Mouse (Mus musculus) heart, embryonic 14.5 days (tissue): ENCODE data around the gene Plekho1. TPM values are rescaled to one million over a fixed set of nuclear protein-coding genes. Genes with fewer than 3 reads are reported as not detected.

Experiments used
- ATAC-seq: fragments of 200-750 bp; cut with Nextera tagmentation; 2 replicates; pipeline ENCODE4 v1.8.0; 2017; ENCODE audit warnings: low read depth, moderate TSS enrichment; ENCODE audit not compliant: insufficient number of reproducible peaks, insufficient read depth, low FRiP score
- H3K27ac ChIP-seq, 2 experiments: fragments of 200-500 bp in 1 of 2; fragments of 300-500 bp in 1 of 2; sonication (generic) in 1 of 2; replicated peaks in 1 of 2; 2 replicates each; pipeline ENCODE4 v1.5.1; 2012 to 2014; ENCODE audit warnings: low read depth in 2 of 2, low read length in 2 of 2, control low read depth in 1 of 2, mild to moderate bottlenecking in 1 of 2, mixed read lengths in 1 of 2; ENCODE audit not compliant: control insufficient read depth in 1 of 2, insufficient read depth in 1 of 2
- H3K27me3 ChIP-seq: fragments of 300-500 bp; sonication (generic); 2 replicates; pipeline ENCODE4 v1.6.1; 2014; ENCODE audit warnings: mild to moderate bottlenecking, low read length, control low read depth; ENCODE audit not compliant: control insufficient read depth, insufficient read depth
- H3K36me3 ChIP-seq: fragments of 300-500 bp; sonication (generic); 2 replicates; pipeline ENCODE4 v1.6.1; 2014; ENCODE audit warnings: mild to moderate bottlenecking, control low read depth, low read length, mixed read lengths; ENCODE audit not compliant: control insufficient read depth, insufficient read depth
- H3K4me1 ChIP-seq, 2 experiments: fragments of 200-500 bp in 1 of 2; fragments of 300-500 bp in 1 of 2; sonication (generic) in 1 of 2; 2 replicates each; pipeline ENCODE4 v1.6.1; 2012 to 2014; ENCODE audit warnings: low read length in 2 of 2, control low read depth in 1 of 2, mixed read lengths in 1 of 2; ENCODE audit not compliant: control insufficient read depth in 2 of 2, insufficient read depth in 2 of 2
- H3K4me2 ChIP-seq: fragments of 300-500 bp; sonication (generic); 2 replicates; pipeline ENCODE4 v1.6.1; 2014; ENCODE audit warnings: mild to moderate bottlenecking, low read length
- H3K4me3 ChIP-seq, 2 experiments: fragments of 200-500 bp in 1 of 2; fragments of 300-500 bp in 1 of 2; sonication (generic) in 1 of 2; 2 replicates each; pipeline ENCODE4 v1.5.1; 2012 to 2014; ENCODE audit warnings: low read length in 2 of 2, mild to moderate bottlenecking in 2 of 2, control low read depth in 1 of 2, low read depth in 1 of 2, moderate library complexity in 1 of 2; ENCODE audit not compliant: control insufficient read depth in 1 of 2, insufficient read depth in 1 of 2
- H3K9ac ChIP-seq: fragments of 300-500 bp; sonication (generic); 2 replicates; pipeline ENCODE4 v1.6.1; 2014; ENCODE audit warnings: mild to moderate bottlenecking, low read length
- H3K9me3 ChIP-seq: fragments of 300-500 bp; sonication (generic); 2 replicates; pipeline ENCODE4 v1.6.1; 2016; ENCODE audit warnings: low read length, control low read depth; ENCODE audit not compliant: control insufficient read depth
- WGBS: fragments of 180-500 bp; shearing (Covaris S2); extraction: QIAGEN DNeasy Blood & Tissue Kit; methylation state at CpG from one replicate; pipeline ENCODE4 v1.1.7; 2014; 5-methylcytosine and 5-hydroxymethylcytosine counted together
- polyA plus RNA-seq: library from polyadenylated mRNA; unstranded; fragments of >200 nt; fragmentation: Nextera tagmentation; extraction: Ambion mirVana; gene quantifications from 2 replicates; pipeline ENCODE4 v1.2.1, GENCODE M21; 2014

Plekho1 gene
- polyA plus RNA-seq, 1 experiment from 2014 or later: 73.7 TPM

DNA sequence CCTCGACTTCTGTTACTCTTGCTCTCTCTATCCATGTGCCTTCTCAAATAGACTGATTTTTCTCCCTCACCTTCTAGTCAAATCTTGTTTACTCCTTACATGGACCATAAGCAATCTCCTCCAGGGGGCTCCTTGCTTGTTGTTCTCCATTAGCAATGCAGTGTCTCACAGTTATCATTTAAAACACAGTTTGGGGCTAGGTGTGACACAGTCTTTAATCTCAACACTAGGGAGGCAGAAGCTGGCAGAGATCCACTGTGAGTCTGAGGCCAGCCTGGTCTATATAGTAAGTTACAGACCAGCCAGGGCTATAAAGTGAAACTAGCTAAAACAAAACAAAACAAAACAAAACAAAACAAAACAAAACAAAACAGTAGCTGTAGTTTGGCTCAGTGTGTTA is 31.3 kb upstream of the Plekho1 start:
- ATAC-seq: no peak
- no peak overlapping the region for H3K27ac ChIP-seq
- no peak overlapping the region for H3K4me2 ChIP-seq
- no peak overlapping the region for H3K9ac ChIP-seq
- H3K4me3 ChIP-seq: no peak overlapping the region
- H3K27me3 ChIP-seq: no peaks in the 10 kb centered on the region
- H3K36me3 ChIP-seq: peaks cover 23% of the 10 kb centered on the region; the same call in 1 of the 2 replicates
- WGBS: 88% methylated on average over 1 of the region's 1 CpGs
- no peaks in the 10 kb centered on the region for H3K9me3 ChIP-seq
- no peaks in the 10 kb centered on the region for H3K4me1 ChIP-seq

DNA sequence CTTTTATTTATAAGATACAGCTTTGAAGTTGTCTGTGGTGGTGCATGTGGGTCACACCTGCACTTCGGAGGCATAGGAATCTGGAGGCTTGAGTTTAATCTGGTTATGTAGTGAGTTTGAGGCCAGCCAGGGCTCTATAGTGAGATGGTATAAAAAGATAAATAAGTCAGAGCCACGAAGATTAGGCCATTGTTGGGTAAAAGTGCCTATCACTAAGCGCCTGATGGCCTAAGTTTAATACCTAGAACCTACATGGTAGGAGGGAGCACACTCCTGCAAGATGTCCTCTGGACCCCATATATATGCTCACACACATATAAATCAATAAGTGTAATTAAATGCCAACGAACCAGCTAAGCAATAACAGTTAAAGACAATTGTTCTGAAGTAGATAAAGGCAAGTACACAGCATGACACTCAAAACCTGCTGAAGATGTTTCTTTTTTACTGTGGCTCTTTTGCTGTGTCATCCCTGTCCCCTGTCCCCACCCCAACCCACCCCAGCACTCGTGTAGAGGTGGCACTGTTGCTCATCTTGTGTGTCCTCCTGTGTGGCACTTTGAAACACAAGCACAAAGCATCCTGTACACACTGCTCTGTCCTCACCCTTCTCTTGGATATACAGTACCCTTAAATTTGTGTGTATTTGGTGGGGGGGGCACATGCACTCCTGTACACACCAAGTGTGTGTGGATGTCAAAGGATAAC is 25.8 kb upstream of the Plekho1 start:
- Histone ChIP-seq H3K9ac (no peak overlapping the region), H3K27me3 (no peaks in the 10 kb centered on the region), H3K4me2 (no peak overlapping the region), H3K4me1 (peaks cover 2 to 6% of the 10 kb centered on the region in 2 experiments; a peak in 2 of 4 replicates), H3K36me3 (0 out of 2 replicates have a peak, but pooled peaks cover 2% of the 10 kb centered on the region), H3K9me3 (no peaks in the 10 kb centered on the region), H3K27ac (no peak overlapping the region), H3K4me3 (no peak overlapping the region)
- ATAC-seq: no peak
- WGBS: 73% methylated on average over 5 of the region's 5 CpGs

DNA sequence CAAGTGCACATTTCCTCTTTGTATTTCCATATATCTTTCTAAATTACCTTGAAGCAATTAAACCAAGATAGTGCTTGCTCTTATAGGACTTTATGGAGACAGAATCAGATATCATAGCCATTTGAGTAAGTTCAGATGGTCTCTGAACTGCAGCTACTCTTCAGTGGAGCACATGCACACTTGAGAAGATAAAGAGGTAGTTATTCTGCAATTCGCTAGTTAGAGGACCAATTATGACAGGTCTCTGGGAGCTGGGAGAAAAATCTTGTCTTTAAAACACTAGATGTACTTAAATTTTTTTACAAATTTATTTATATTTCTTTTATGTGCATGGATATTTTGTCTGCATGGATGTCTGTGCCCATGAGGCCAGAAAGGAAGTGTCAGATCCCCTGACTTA is 24.9 kb upstream of the Plekho1 start:
- Histone ChIP-seq H3K4me1 (peaks cover 2 to 6% of the 10 kb centered on the region in 2 experiments; a peak in 2 of 4 replicates), H3K9ac (no peak overlapping the region), H3K36me3 (0 out of 2 replicates have a peak, but pooled peaks cover 2% of the 10 kb centered on the region), H3K9me3 (no peaks in the 10 kb centered on the region), H3K4me2 (no peak overlapping the region), H3K4me3 (no peak overlapping the region), H3K27me3 (no peaks in the 10 kb centered on the region), H3K27ac (no peak overlapping the region)
- no peak for ATAC-seq
- WGBS: 67% methylated on average over 1 of the region's 1 CpGs

DNA sequence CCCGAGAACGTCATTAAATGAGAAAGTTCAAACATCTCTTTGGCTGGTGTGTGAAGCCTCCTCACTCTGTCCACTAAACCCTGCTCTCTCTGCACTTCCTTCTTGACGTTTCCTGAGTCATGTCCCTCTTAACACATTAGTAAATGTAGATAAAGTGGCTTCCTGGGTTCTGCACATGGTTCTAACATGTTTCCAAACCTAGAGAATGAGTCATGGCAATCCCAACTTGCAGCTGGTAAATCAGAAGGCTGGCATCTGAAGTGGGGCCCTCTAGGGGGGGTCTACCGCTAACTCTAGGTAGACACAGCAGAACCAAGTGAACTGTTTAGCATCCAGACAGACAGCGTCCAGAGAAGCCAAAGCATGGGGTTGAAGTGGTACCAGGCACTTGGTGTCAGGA is 21.7 kb upstream of the Plekho1 start:
- H3K9ac ChIP-seq: no peak overlapping the region
- ATAC-seq: no peak
- no peak overlapping the region for H3K4me3 ChIP-seq
- peak overlapping the region; percentile 11 to 49; a peak in 3 of 4 replicates for H3K27ac ChIP-seq
- no peaks in the 10 kb centered on the region for H3K27me3 ChIP-seq
- H3K4me2 ChIP-seq: no peak overlapping the region
- H3K36me3 ChIP-seq: no peaks in the 10 kb centered on the region
- WGBS: 49% methylated on average over 5 of the region's 5 CpGs
- H3K9me3 ChIP-seq: no peaks in the 10 kb centered on the region
- H3K4me1 ChIP-seq: peaks cover 4 to 17% of the 10 kb centered on the region in 2 experiments

DNA sequence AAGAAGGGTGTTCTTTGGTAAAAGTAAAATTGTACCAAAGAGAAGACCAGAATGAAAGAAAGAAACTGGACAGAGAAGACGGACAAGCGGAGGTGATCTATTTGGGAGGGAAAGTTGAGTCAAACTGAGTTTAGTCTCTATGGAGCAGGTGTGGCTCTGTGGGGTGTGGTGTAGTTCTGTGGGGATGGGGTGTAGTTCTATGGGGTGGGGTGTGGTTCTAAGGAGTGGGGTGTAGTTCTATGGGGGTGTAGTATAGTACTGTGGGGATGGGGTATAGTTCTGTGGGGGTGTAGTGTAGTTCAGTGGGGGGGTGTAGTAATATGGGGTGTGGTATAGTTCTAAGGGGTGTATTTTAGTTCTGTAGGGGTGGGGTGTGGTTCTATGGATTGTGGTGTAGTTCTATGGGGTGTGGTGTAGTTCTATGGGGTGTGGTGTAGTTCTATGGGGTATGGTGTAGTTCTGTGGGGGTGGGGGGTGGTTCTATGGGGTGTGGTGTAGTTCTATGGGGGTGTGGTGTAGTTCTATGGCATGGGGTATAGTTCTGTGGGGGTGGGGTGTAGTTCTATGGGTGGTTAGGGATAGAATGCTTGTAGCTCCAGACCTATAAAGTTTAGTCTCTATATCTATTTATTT is 20.6 kb upstream of the Plekho1 start:
- H3K9ac ChIP-seq: no peak overlapping the region
- no peaks in the 10 kb centered on the region for H3K27me3 ChIP-seq
- H3K9me3 ChIP-seq: no peaks in the 10 kb centered on the region
- H3K4me1 ChIP-seq: peaks cover 4 to 19% of the 10 kb centered on the region in 2 experiments
- no peak overlapping the region for H3K4me3 ChIP-seq
- no peak overlapping the region for H3K4me2 ChIP-seq
- H3K27ac ChIP-seq: no peak overlapping the region
- 90% methylated on average over 2 of the region's 2 CpGs for WGBS
- no peaks in the 10 kb centered on the region for H3K36me3 ChIP-seq
- ATAC-seq: no peak

DNA sequence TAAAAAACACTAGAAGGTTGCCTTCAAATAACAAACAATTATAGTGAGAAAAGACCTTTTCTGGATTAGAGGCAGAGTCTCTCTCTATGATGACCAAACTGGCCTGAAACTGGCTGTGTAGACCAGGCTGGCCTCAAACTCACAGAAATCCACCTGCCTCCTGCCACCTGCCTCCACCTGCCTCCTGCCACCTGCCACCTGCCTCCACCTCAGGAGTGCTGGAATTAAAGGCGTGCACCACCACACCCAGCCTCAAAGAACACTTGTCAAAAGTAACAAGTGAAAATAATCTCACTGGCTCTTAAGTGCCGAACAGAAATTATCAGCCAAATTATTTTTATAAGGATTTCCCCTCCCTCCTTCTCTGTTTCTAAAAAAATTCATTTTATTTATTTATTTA is 19.9 kb upstream of the Plekho1 start:
- Histone ChIP-seq H3K36me3 (no peaks in the 10 kb centered on the region), H3K27me3 (no peaks in the 10 kb centered on the region), H3K27ac (no peak overlapping the region), H3K9me3 (no peaks in the 10 kb centered on the region), H3K4me2 (no peak overlapping the region), H3K9ac (no peak overlapping the region), H3K4me3 (no peak overlapping the region), H3K4me1 (peaks cover 4 to 19% of the 10 kb centered on the region in 2 experiments)
- no peak for ATAC-seq
- 83% methylated on average over 2 of the region's 2 CpGs for WGBS

DNA sequence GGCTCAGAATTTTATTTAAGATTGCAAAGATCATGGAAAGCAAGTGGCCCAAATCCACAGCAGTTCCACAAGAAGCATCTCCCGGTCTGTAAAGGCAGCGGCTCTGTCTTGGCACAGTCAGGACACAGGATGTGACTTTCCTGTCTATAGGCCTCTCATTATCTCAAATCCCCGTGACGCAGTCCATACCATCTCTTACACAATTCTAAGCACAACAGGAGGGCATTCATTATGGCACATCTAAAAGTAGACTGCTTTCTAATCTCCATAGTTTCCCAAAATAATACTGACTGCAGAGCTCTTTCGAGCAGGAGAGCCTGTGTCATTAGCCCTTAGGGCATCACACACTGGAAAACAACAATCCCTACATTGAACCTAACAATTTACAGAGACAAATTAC is 17.0 kb upstream of the Plekho1 start:
- Histone ChIP-seq H3K27ac (peak overlapping the region; percentile 66 to 87), H3K36me3 (no peaks in the 10 kb centered on the region), H3K27me3 (no peaks in the 10 kb centered on the region), H3K4me3 (no peak overlapping the region), H3K4me1 (peaks cover 4 to 19% of the 10 kb centered on the region in 2 experiments), H3K9ac (peak overlapping the region; percentile 23; the same call in 1 of the 2 replicates), H3K4me2 (peak overlapping the region; percentile 22), H3K9me3 (no peaks in the 10 kb centered on the region)
- WGBS: 6% methylated on average over 5 of the region's 5 CpGs
- peak; percentile 21; the same call in 1 of the 2 replicates for ATAC-seq
